Mouse (Mus musculus) layer of hippocampus, adult 18-20 months (tissue): ENCODE results near the gene AF366264. TPM values are rescaled to one million over a fixed set of nuclear protein-coding genes. Genes with fewer than 3 reads are reported as not detected.
A peak's percentile ranks its signal among the peaks of the same experiment; 100 is the strongest.
"Not testable (repeated sequence)": the region's sequence is repeated elsewhere in the genome, so short reads cannot be mapped to it uniquely, and the experiment has no call there.

Source experiments
- DNase-seq, 2 experiments: peaks; one replicate each; pipeline ENCODE4 v3.0.0; 2022; ENCODE audit warnings: low spot score in 2 of 2
- long read RNA-seq: library from polyadenylated mRNA; stranded (forward); transcript quantifications from one replicate; pipeline ENCODE4 v2.0.0, GENCODE M21; 2021
- total RNA-seq, 2 experiments: library from RNA; stranded (reverse); gene quantifications; 2 replicates each; pipeline ENCODE4 v1.2.3; 2021

The AF366264 gene
- not detected for total RNA-seq
- long read RNA-seq = 0 reads

- DNase-seq = not testable (repeated sequence)
These were observed at the start of gene AF366264 for GRCm38 (mm10) chr8:13838289-13838688. AF366264 (minus strand) TSS chr8:13838389.

- peak; percentile 24 to 26 for DNase-seq
These were observed 5.1 kb upstream of the AF366264 start for GRCm38 (mm10) chr8:13843286-13843685.

DNA sequence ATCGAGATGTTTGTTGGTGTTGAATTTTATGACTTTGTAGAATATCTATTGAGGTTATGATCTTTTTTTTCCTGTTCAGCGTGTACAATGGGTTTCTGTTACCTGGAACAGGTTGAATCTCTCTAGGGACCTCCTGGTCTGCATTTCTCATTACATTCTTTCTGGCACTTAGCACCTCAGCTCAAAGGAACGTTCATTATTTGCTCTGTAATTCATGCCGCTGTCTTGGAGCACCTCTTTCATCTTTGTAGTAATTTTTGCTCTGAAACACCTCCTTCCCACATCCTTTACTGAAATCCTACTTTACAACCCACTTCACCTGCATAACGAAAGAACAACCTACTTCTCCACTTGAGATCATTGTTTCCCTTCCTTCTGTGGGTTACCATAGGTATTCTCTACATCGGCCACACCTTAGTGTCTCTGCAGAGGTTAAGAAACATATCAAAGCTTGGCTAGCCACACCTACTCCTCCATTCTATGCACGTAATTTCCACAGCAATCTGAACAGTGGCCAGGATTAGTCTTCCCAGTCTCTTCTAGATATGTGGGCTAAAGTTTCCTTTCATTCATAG lies 9.5 kb downstream of the AF366264 start:
- no peak for DNase-seq

- DNase-seq = no peak
These were observed 38.6 kb downstream of the AF366264 start for GRCm38 (mm10) chr8:13799566-13799965.

DNA sequence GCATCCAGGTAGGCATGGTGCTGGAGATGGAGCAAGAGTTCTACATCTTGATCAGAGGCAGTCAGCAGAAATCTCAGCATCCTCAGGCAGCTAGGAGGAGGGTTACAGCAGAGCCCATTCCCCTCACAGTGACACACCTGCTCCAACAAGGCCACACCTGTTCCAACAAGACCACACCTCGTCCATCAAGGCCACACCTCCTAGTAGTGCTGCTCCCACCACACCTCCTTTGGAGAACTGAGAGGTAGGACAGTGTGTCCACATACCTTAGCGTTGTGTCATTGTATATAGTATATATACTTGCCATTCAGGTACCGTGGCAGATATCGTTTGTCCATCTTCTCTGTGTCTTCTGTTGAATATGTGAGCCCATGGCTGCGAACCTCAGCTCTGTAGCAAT lies 40.5 kb downstream of the AF366264 start:
- no peak for DNase-seq

- no peak for DNase-seq
These were observed 44.5 kb downstream of the AF366264 start for GRCm38 (mm10) chr8:13793746-13794101.

GRCm38 (mm10) chr8:13793097-13793745 lies 45.0 kb downstream of the AF366264 start:
- DNase-seq = no peak

DNA sequence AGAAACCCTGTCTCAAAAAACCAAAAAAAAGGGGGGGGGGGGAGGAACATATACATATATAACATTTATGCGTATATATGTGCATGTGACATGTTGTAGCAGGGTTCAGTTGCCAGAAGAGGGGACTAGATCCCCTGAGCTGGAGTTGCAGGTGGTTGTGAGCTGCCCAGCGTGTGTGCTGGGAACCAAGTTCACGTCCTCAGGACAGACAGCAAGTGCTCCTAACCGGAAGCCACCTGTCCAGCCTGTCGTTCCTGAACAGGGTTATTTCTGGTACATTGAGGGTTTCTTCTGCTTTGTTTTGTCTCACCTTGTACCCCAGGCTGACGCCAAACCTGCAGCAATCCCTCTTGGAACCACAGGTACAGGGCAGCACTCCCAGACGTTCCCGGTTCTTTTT lies 48.6 kb downstream of the AF366264 start:
- DNase-seq = no peak

- peak; percentile 87 to 96 for DNase-seq
These were observed 52.4 kb downstream of the AF366264 start for GRCm38 (mm10) chr8:13785764-13786299.

- DNase-seq = peak; percentile 80 to 91
These were observed 52.9 kb downstream of the AF366264 start, which contains the start of gene Upf3a for GRCm38 (mm10) chr8:13785250-13785763. Upf3a (plus strand) TSS chr8:13785615.

Other genes with a start within 250 kb of the AF366264 start
- 10 to 100 TPM; 65.7 to 67.1 TPM for gene Rasa3, start 160.8 kb downstream of the AF366264 start, total RNA-seq
- 1 to 10 TPM; 1.9 to 3.4 TPM for gene Cfap97d2, start 132.5 kb downstream of the AF366264 start, total RNA-seq
- 10 to 100 TPM; 51.9 to 52.4 TPM for gene Cdc16, start 80.7 kb downstream of the AF366264 start, total RNA-seq
- 10 to 100 TPM; 31.3 to 36.8 TPM for gene Upf3a, start 52.8 kb downstream of the AF366264 start, total RNA-seq
- gene Champ1, start 31.3 kb upstream of the AF366264 start, total RNA-seq = 10 to 100 TPM; 29.0 to 30.2 TPM
- 10 to 100 TPM; 32.5 to 38.0 TPM for gene Coprs, start 51.9 kb upstream of the AF366264 start, total RNA-seq